Mouse (Mus musculus): ENCODE results near the gene Psg23.

- TF ChIP-seq CTCF (IDR thresholded peaks at IDR 0.05; ENCODE audit: control insufficient read depth, insufficient read depth, insufficient read length) (no peak), MAX (IDR thresholded peaks at IDR 0.05) (no peak), USF1 (IDR thresholded peaks at IDR 0.05; ENCODE audit: low read depth) (no peak)
These were observed 49.1 kb downstream of the Psg23 start, which contains the start of gene Psg27 for GRCm38 (mm10) chr7:18567205-18567604.
